Mouse (Mus musculus): Measurements from ENCODE around the gene Nemf. TPM values are rescaled to one million over a fixed set of nuclear protein-coding genes. Genes with fewer than 3 reads are reported as not detected.
"Not testable (repeated sequence)": the region's sequence is repeated elsewhere in the genome, so short reads cannot be mapped to it uniquely, and the experiment has no call there.

The Nemf gene
- total and polyA plus RNA-seq, 3 experiments = 34.3 to 56.6 (median 44.9) TPM

- TF ChIP-seq MAZ (IDR thresholded peaks at IDR 0.05; ENCODE audit: low read depth, low read length) = 0 out of 2 replicates have a peak, but pooled peaks have one; percentile 35
Observed at GRCm38 (mm10) chr12:69362388-69362787, 5.4 kb upstream of the Nemf start (continued).

GRCm38 (mm10) chr12:69361919-69362318 is 5.0 kb upstream of the Nemf start:
- peak overlapping the region; percentile 86 for H3K9ac ChIP-seq (ENCODE audit: insufficient read depth, low read depth)
- no peaks in the 10 kb centered on the region for H3K9me3 ChIP-seq (replicated peaks; ENCODE audit: low read length)
- dilution Hi-C loops (cut with MboI; ENCODE audit: extremely low pct_ligation_motif_present, extremely low pct_unique_long_range_greater_than_20kb, low sequenced_read_pairs) (no loop called here), in situ Hi-C loops (cut with MboI; ENCODE audit: low pct_ligation_motif_present, low pct_unique_long_range_greater_than_20kb, low sequenced_read_pairs) (no loop called here)
- no peak for TF ChIP-seq IRF4 (IDR thresholded peaks at IDR 0.05; ENCODE audit: low read depth, low read length)
- no peak for TF ChIP-seq E2F4 (IDR thresholded peaks at IDR 0.05; ENCODE audit: insufficient replicate concordance, low read depth, low read length)
- peak; percentile 1 for TF ChIP-seq SMC3 (IDR thresholded peaks at IDR 0.05; ENCODE audit: low read depth, low read length)
- TF ChIP-seq ETS1 (conservative IDR thresholded peaks at IDR 0.05; ENCODE audit: low read depth, low read length) = no peak
- no peak for TF ChIP-seq NELFE (IDR thresholded peaks at IDR 0.05; ENCODE audit: low read depth, low read length)
- TF ChIP-seq MEF2A (IDR thresholded peaks at IDR 0.05; ENCODE audit: borderline replicate concordance, low read depth, low read length) = no peak
- no peak for TF ChIP-seq ZMIZ1 (IDR thresholded peaks at IDR 0.05; ENCODE audit: low read depth, low read length)
- TF ChIP-seq USF2 (conservative IDR thresholded peaks at IDR 0.05; ENCODE audit: low read depth, low read length) = no peak
- TF ChIP-seq ELF1 (IDR thresholded peaks at IDR 0.05; ENCODE audit: low read depth, low read length) = no peak
- TF ChIP-seq CHD1 (IDR thresholded peaks at IDR 0.05; ENCODE audit: low read depth, low read length) = peak; percentile 91; the same call in 1 of the 2 replicates
- TF ChIP-seq SIN3A (IDR thresholded peaks at IDR 0.05; ENCODE audit: low read length) = no peak
- peak overlapping the region; percentile 93 for H3K27ac ChIP-seq (ENCODE audit: insufficient read depth, low read depth)
- H3K36me3 ChIP-seq (replicated peaks in 1 of 2; ENCODE audit: control insufficient read depth in 1 of 2, insufficient read depth in 1 of 2, low read length in 1 of 2) = no peaks in the 10 kb centered on the region
- peaks cover 2% of the 10 kb centered on the region; the same call in 1 of the 2 replicates for H3K79me2 ChIP-seq (replicated peaks; ENCODE audit: control insufficient read depth, extremely low read depth, insufficient read depth, poor library complexity, severe bottlenecking)
- H3K4me2 ChIP-seq (ENCODE audit: insufficient read depth, low read depth, poor library complexity, severe bottlenecking) = peak overlapping the region; percentile 45
- DNase-seq (ENCODE audit: extremely low read depth) = no peak
- peak overlapping the region; percentile 58 to 66 (median 63) for H3K4me3 ChIP-seq (replicated peaks in 1 of 3; ENCODE audit: low read depth in 2 of 3, low read length in 2 of 3, poor library complexity in 1 of 3)
- H3K27me3 ChIP-seq (replicated peaks) = no peaks in the 10 kb centered on the region
- H3K4me1 ChIP-seq (ENCODE audit: control insufficient read depth in 1 of 2, insufficient read depth in 2 of 2) = peaks cover 0 to 23% of the 10 kb centered on the region in 2 experiments; a peak in 2 of 4 replicates

DNA sequence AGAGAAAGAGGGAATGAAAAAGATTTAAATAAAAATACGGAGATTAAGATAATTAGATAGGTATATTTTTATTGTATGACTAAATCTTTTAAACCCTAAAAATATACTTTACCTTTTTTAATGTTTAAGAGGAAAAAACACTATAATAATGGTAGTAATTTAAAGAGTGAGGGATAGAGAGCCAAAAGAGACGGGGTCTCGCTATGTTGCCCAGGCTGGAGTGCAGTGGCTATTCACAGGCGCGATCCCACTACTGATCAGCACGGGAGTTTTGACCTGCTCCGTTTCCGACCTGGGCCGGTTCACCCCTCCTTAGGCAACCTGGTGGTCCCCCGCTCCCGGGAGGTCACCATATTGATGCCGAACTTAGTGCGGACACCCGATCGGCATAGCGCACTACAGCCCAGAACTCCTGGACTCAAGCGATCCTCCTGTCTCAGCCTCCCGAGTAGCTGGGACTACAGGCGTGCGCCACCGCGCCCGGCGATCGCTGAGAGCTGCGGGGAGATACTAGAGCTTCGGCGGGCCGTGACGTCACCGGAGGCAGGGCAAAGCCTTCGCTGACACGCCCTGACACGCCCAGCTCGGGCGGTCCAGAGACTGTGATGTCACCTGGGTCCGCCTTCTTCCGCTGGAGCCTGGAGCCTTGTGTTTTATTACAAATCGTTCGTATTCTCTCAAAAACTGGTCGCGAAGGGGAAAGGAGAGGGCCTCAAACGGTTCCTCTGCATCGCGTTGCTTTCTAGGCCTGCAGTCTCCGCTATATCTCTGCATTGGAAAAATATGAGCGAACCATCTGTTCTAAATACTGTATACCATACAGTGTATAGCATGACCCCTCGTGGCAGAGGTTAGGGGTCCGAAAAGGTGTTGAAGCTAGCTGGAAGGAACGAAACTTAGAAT is 4.3 kb upstream of the Nemf start:
- in situ Hi-C loops (cut with MboI; ENCODE audit: low pct_ligation_motif_present, low pct_unique_long_range_greater_than_20kb, low sequenced_read_pairs); H3K79me2 ChIP-seq (replicated peaks; ENCODE audit: control insufficient read depth, extremely low read depth, insufficient read depth, poor library complexity, severe bottlenecking); H3K27me3 ChIP-seq (replicated peaks); H3K36me3 ChIP-seq (replicated peaks in 1 of 2; ENCODE audit: control insufficient read depth in 1 of 2, insufficient read depth in 1 of 2, low read length in 1 of 2); H3K9me3 ChIP-seq (replicated peaks; ENCODE audit: low read length); dilution Hi-C loops (cut with MboI; ENCODE audit: extremely low pct_ligation_motif_present, extremely low pct_unique_long_range_greater_than_20kb, low sequenced_read_pairs): not testable (repeated sequence)
- peak overlapping the region; percentile 58 to 66 (median 63) for H3K4me3 ChIP-seq (replicated peaks in 1 of 3; ENCODE audit: low read depth in 2 of 3, low read length in 2 of 3, poor library complexity in 1 of 3)
- peak overlapping the region; percentile 86 for H3K9ac ChIP-seq (ENCODE audit: insufficient read depth, low read depth)
- peaks cover 0 to 23% of the 10 kb centered on the region in 2 experiments; a peak in 2 of 4 replicates for H3K4me1 ChIP-seq (ENCODE audit: control insufficient read depth in 1 of 2, insufficient read depth in 2 of 2)
- DNase-seq (ENCODE audit: extremely low read depth) = peak; percentile 96
- H3K4me2 ChIP-seq (ENCODE audit: insufficient read depth, low read depth, poor library complexity, severe bottlenecking) = peak overlapping the region; percentile 45
- H3K27ac ChIP-seq (ENCODE audit: insufficient read depth, low read depth) = peak overlapping the region; percentile 93
- TF ChIP-seq JUN (IDR thresholded peaks at IDR 0.05; ENCODE audit: insufficient read depth, low read depth, low read length) (peak; percentile 40), HCFC1 (IDR thresholded peaks at IDR 0.05; ENCODE audit: low read depth, low read length) (peak; percentile 54), ELF1 (IDR thresholded peaks at IDR 0.05; ENCODE audit: low read depth, low read length) (peak; percentile 94), IRF4 (IDR thresholded peaks at IDR 0.05; ENCODE audit: low read depth, low read length) (peak; percentile 6; the same call in 1 of the 2 replicates), POLR2A (IDR thresholded peaks at IDR 0.05; ENCODE audit: low read depth, low read length) (peak; percentile 96), KAT2A (IDR thresholded peaks at IDR 0.05; ENCODE audit: insufficient replicate concordance, low read length) (peak; percentile 76; the same call in 1 of the 2 replicates), TCF12 (IDR thresholded peaks at IDR 0.05; ENCODE audit: low read depth, low read length) (peak; percentile 91), NRF1 (IDR thresholded peaks at IDR 0.05; ENCODE audit: low read depth, low read length) (peak; percentile 63; the same call in 1 of the 2 replicates), CTCF (conservative IDR thresholded peaks at IDR 0.05 in 1 of 2, IDR thresholded peaks at IDR 0.05 in 1 of 2; ENCODE audit: low read depth in 2 of 2, low read length in 2 of 2) (peak in 1 of 2 experiments; percentile 33; a peak in 2 of 4 replicates), MEF2A (IDR thresholded peaks at IDR 0.05; ENCODE audit: borderline replicate concordance, low read depth, low read length) (0 out of 2 replicates have a peak, but pooled peaks have one; percentile 44), JUND (conservative IDR thresholded peaks at IDR 0.05; ENCODE audit: low read depth, low read length) (0 out of 2 replicates have a peak, but pooled peaks have one; percentile 48), NELFE (IDR thresholded peaks at IDR 0.05; ENCODE audit: low read depth, low read length) (peak; percentile 99), MXI1 (IDR thresholded peaks at IDR 0.05; ENCODE audit: low read depth, low read length) (peak; percentile 72; the same call in 1 of the 2 replicates), MYC (IDR thresholded peaks at IDR 0.05; ENCODE audit: low read depth, low read length) (peak; percentile 53; the same call in 1 of the 2 replicates), ZMIZ1 (IDR thresholded peaks at IDR 0.05; ENCODE audit: low read depth, low read length) (peak; percentile 97), SIN3A (IDR thresholded peaks at IDR 0.05; ENCODE audit: low read length) (peak; percentile 83; the same call in 1 of the 2 replicates), ZNF384 (IDR thresholded peaks at IDR 0.05; ENCODE audit: low read depth, low read length) (peak; percentile 39; the same call in 1 of the 2 replicates), POLR2AphosphoS2 (IDR thresholded peaks at IDR 0.05; ENCODE audit: low read depth, low read length) (peak; percentile 90; the same call in 1 of the 2 replicates), MAFK (IDR thresholded peaks at IDR 0.05; ENCODE audit: insufficient replicate concordance, low read length) (peak; percentile 88), TBP (conservative IDR thresholded peaks at IDR 0.05; ENCODE audit: low read depth, low read length) (peak; percentile 98)

All from CH12.LX (cell line).